ENCODE assay signal across 8 mouse cellular contexts in genomic region chr3:95657711-95658110, GRCm38 (mm10). TPM values are rescaled to one million over a fixed set of nuclear protein-coding genes. Genes with fewer than 3 reads are reported as not detected.
DNase-seq lines count a peak whose midpoint lies in the region; ATAC-seq and TF ChIP-seq lines count a peak whose summit lies in the region.

No protein-coding gene starts in this region.

- no peak for TF ChIP-seq CTCF in G1E (IDR thresholded peaks at IDR 0.05; ENCODE audit: low read depth, low read length)

- no peak for ATAC-seq in G1E (ENCODE audit: extremely low read depth, insufficient number of reproducible peaks, low FRiP score, poor library complexity, severe bottlenecking)
- no peak for ATAC-seq in hindbrain, embryonic 11.5 days (ENCODE audit: low FRiP score)

- H3K9me3 ChIP-seq in heart, embryonic 10.5 days: no peaks in the 10 kb centered on the region
- no peaks in the 10 kb centered on the region for H3K9me3 ChIP-seq in G1E (replicated peaks)
- no peaks in the 10 kb centered on the region for H3K9me3 ChIP-seq in hindbrain, embryonic 11.5 days (ENCODE audit: control insufficient read depth, low read length)

- no peaks in the 10 kb centered on the region for H3K27me3 ChIP-seq in heart, embryonic 10.5 days (ENCODE audit: insufficient read depth, poor library complexity, severe bottlenecking)
- H3K27me3 ChIP-seq in G1E (ENCODE audit: insufficient read depth, low read length): no peaks in the 10 kb centered on the region
- H3K27me3 ChIP-seq in hindbrain, embryonic 11.5 days (ENCODE audit: control insufficient read depth, insufficient read depth, low read length): no peaks in the 10 kb centered on the region

- H3K79me2 ChIP-seq in macrophage (ENCODE audit: inconsistent target): peaks cover 84% of the 10 kb centered on the region

- H3K27ac ChIP-seq in heart, embryonic 10.5 days: peak overlapping the region; percentile 98
- H3K27ac ChIP-seq in hindbrain, embryonic 11.5 days (ENCODE audit: low read depth, low read length): no peak overlapping the region
- H3K27ac ChIP-seq in macrophage: peak overlapping the region; percentile 97

- H3K4me1 ChIP-seq in heart, embryonic 10.5 days: peaks cover 33% of the 10 kb centered on the region
- peaks cover 39% of the 10 kb centered on the region for H3K4me1 ChIP-seq in G1E (ENCODE audit: insufficient read depth, low read depth, low read length)
- H3K4me1 ChIP-seq in hindbrain, embryonic 11.5 days (replicated peaks; ENCODE audit: control insufficient read depth, insufficient read depth, low read length): peaks cover 3% of the 10 kb centered on the region

- DNase-seq in heart, embryonic 10.5 days (ENCODE audit: low spot score): no peak
- DNase-seq in heart, adult 8-10 months (ENCODE audit: low spot score): no peak
- no peak for DNase-seq in G1E (ENCODE audit: low spot score)
- DNase-seq in hindbrain, embryonic 11.5 days (ENCODE audit: low spot score): no peak
- DNase-seq in left cerebral cortex, adult 9 months (ENCODE audit: low spot score in 2 of 2): no peak
- DNase-seq in layer of hippocampus, postnatal 14 days (ENCODE audit: low spot score in 2 of 2): no peak
- no peak for DNase-seq in cerebellum, postnatal 36 days

- peak overlapping the region; percentile 86 for H3K4me2 ChIP-seq in hindbrain, embryonic 11.5 days (replicated peaks; ENCODE audit: low read depth, low read length)

- WGBS in heart, embryonic 10.5 days: 90% methylated on average over 3 of the region's 3 CpGs
- 91% methylated on average over 3 of the region's 3 CpGs for WGBS in hindbrain, embryonic 11.5 days
- WGBS in macrophage (ENCODE audit: missing documents): 88% methylated on average over 3 of the region's 3 CpGs

- peak overlapping the region; percentile 97 for H3K4me3 ChIP-seq in heart, embryonic 10.5 days
- peak overlapping the region; percentile 83; the same call in 1 of the 2 replicates for H3K4me3 ChIP-seq in G1E (ENCODE audit: low read depth, low read length)
- peak overlapping the region; percentile 95; the same call in 1 of the 2 replicates for H3K4me3 ChIP-seq in hindbrain, embryonic 11.5 days (ENCODE audit: low read depth, low read length)
- peak overlapping the region; percentile 54 for H3K4me3 ChIP-seq in macrophage (ENCODE audit: inconsistent target)

- H3K9ac ChIP-seq in hindbrain, embryonic 11.5 days (ENCODE audit: low read depth, low read length): peak overlapping the region; percentile 99; the same call in 1 of the 2 replicates

- H3K36me3 ChIP-seq in heart, embryonic 10.5 days: peaks cover 26% of the 10 kb centered on the region
- H3K36me3 ChIP-seq in G1E (replicated peaks) (peaks cover 40% of the 10 kb centered on the region), macrophage (ENCODE audit: inconsistent target) (no peaks in the 10 kb centered on the region)
- no peaks in the 10 kb centered on the region for H3K36me3 ChIP-seq in hindbrain, embryonic 11.5 days (ENCODE audit: control insufficient read depth, insufficient read depth, low read length)

RNA-seq across cellular contexts. Expression of gene Mcl1, which starts 0.9 kb away (rescaled TPM):
- 37.7 and 50.2 TPM in 2 replicates for polyA plus RNA-seq in heart, embryonic 10.5 days (2016; fragmentation: Nextera tagmentation; extraction: Ambion mirVana)
- 100 to 1,000 TPM; 123 to 159 (median 134) TPM for total RNA-seq in heart, adult 8-10 months (2022)
- total RNA-seq in G1E (2014; fragmentation: Nextera tagmentation) (296 and 335 TPM in 2 replicates), G1E (2017) (263 and 280 TPM in 2 replicates)
- polyA plus RNA-seq in G1E (2012) (264 and 420 TPM in 2 replicates), macrophage (2018) (251 to 507 TPM (median 488 TPM) in 3 replicates)
- 76.1 and 87.4 TPM in 2 replicates for polyA plus RNA-seq in hindbrain, embryonic 11.5 days (2014; fragmentation: Nextera tagmentation; extraction: Ambion mirVana)
- total RNA-seq in macrophage (2018; cell fraction: chromatin; rRNA removed): 1,000 to 10,000 TPM in 10 of 26 experiments, 100 to 1,000 TPM in 16; 471 to 2,042 (median 842) TPM
- 1,000 to 10,000 TPM in 4 of 26 experiments, 100 to 1,000 TPM in 22; 492 to 1,133 (median 611) TPM for total RNA-seq in macrophage (2018; cell fraction: cytosol; rRNA removed)
- 1,000 to 10,000 TPM in 21 of 26 experiments, 100 to 1,000 TPM in 5; 701 to 2,394 (median 1,238) TPM for total RNA-seq in macrophage (2018; cell fraction: nucleus; rRNA removed)
- 10 to 100 TPM; 64.6 to 65.1 TPM for total RNA-seq in layer of hippocampus, postnatal 14 days (2021)

RNA-seq across cellular contexts. Expression of gene Adamtsl4, which starts 30.0 kb away (rescaled TPM):
- 4.2 and 5.7 TPM in 2 replicates for polyA plus RNA-seq in heart, embryonic 10.5 days (2016; fragmentation: Nextera tagmentation; extraction: Ambion mirVana)
- 10 to 100 TPM; 35.5 to 60.3 (median 45.4) TPM for total RNA-seq in heart, adult 8-10 months (2022)
- not detected in 2 replicates for total RNA-seq in G1E (2014; fragmentation: Nextera tagmentation)
- 0.06 and 0.11 TPM in 2 replicates for total RNA-seq in G1E (2017)
- polyA plus RNA-seq in G1E (2012): 0.01 TPM in 1 of 2 replicates, not detected in the other
- polyA plus RNA-seq in hindbrain, embryonic 11.5 days (2014; fragmentation: Nextera tagmentation; extraction: Ambion mirVana): 0.14 and 0.80 TPM in 2 replicates
- total RNA-seq in macrophage (2018; cell fraction: chromatin; rRNA removed): 1 to 10 TPM in 21 of 26 experiments, under 1 TPM in 5; 0.40 to 8.2 (median 3.2) TPM
- total RNA-seq in macrophage (2018; cell fraction: cytosol; rRNA removed): 1 to 10 TPM in 13 of 26 experiments, under 1 TPM in 13; 0.22 to 4.1 (median 1.2) TPM
- 1 to 10 TPM in 21 of 26 experiments, under 1 TPM in 5; 0.21 to 9.6 (median 2.3) TPM for total RNA-seq in macrophage (2018; cell fraction: nucleus; rRNA removed)
- 0.38 to 3.1 TPM (median 1.9 TPM) in 3 replicates for polyA plus RNA-seq in macrophage (2018)
- total RNA-seq in layer of hippocampus, postnatal 14 days (2021): 1 to 10 TPM; 3.0 to 4.1 TPM

RNA-seq across cellular contexts. Expression of gene Ensa, which starts 32.9 kb away (rescaled TPM):
- 59.3 and 67.2 TPM in 2 replicates for polyA plus RNA-seq in heart, embryonic 10.5 days (2016; fragmentation: Nextera tagmentation; extraction: Ambion mirVana)
- total RNA-seq in heart, adult 8-10 months (2022): 10 to 100 TPM; 77.2 to 84.9 (median 80.6) TPM
- total RNA-seq in G1E (2014; fragmentation: Nextera tagmentation) (99.9 and 104 TPM in 2 replicates), G1E (2017) (109 and 133 TPM in 2 replicates)
- polyA plus RNA-seq in G1E (2012) (19.2 and 20.4 TPM in 2 replicates), macrophage (2018) (79.1 to 122 TPM (median 121 TPM) in 3 replicates)
- polyA plus RNA-seq in hindbrain, embryonic 11.5 days (2014; fragmentation: Nextera tagmentation; extraction: Ambion mirVana): 83.4 and 87.4 TPM in 2 replicates
- total RNA-seq in macrophage (2018; cell fraction: chromatin; rRNA removed): 100 to 1,000 TPM; 114 to 467 (median 312) TPM
- 100 to 1,000 TPM in 22 of 26 experiments, 10 to 100 TPM in 4; 85.2 to 121 (median 110) TPM for total RNA-seq in macrophage (2018; cell fraction: cytosol; rRNA removed)
- 100 to 1,000 TPM; 134 to 367 (median 267) TPM for total RNA-seq in macrophage (2018; cell fraction: nucleus; rRNA removed)
- total RNA-seq in layer of hippocampus, postnatal 14 days (2021): 100 to 1,000 TPM; 288 to 297 TPM
